Mouse (Mus musculus): ENCODE measurements around the gene Psen2.

Gene Psen2

DNA sequence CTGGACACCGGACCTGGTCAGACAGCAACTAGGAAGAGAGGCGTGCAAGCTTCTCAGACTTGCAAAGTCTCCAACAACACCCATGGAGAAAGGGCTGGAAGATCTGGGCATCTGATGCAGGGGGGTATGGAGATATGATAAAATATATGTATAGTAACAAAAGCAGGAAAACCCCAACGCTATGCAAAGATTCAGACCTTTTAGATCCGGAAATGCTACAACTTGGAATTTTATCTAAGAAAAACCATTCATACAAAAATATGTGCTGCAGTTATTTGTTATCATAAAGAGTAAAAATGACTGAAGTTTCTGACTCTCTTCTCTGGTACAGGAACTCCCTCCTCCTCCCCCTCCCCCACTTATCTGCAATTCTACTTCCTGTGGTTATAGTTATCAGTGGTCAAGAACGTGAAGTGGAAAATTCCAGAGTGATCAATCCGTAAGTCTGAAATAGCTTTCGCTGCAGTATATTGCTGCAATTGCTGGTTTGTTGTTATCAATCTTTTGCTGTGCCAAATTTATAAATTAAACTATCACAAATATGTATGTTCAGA, 14.6 kb downstream of the Psen2 start:
- peak; percentile 61 for DNase-seq

DNA sequence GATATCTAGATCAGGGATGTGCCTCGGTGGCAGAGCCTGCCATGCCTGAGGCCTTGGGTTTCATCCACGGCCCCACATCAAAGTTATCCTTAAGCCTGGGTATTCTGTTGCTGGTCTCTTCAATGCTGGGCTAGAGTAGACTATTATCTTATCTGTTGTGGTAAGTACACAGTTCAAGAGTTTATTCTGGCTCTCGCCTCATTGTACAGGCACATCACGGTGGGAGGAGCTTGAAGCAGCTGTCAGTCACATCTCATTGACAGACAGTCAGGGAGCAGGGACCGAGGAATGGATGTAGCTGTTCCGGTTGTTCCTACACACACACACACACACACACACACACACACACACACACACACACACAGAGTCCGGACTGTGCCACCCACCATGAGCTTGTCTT, 15.3 kb downstream of the Psen2 start:
- DNase-seq = no peak

DNA sequence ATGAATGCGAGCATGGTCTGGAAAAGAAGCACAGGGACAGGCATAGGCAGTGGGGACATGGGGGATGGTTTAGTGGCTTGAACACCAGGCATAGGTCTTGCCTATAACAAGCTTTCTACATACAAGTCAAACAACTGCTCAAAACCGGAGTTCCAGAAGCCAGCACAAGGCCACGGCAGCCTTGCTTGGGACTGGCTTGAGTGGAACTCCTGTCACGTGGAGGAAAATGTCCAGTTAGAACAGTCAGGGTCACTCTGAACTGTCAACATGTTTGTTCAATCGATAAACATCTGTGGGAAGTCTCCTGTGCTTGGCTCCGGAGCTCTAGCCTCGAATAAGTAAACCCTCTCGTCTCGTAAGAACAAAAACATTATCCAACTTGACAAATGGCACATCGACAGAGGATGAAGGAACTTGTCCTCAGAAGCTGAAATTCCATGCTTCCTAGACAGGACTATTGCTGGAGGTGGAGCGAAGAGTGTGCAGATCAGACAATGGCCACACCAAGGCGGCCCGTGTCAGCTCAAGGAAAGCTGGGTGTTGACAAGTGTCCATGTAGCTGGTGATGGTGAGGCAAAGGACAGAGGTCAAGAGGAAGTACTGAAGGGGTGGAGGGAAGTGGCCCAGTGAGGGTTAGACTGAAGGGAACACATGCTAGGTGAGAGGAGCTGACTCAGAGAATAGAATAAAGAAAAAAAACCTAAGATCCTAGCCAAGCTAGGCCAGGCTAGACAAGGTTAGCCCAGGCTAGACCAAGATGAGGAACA, 17.3 kb downstream of the Psen2 start:
- no peak for DNase-seq

DNA sequence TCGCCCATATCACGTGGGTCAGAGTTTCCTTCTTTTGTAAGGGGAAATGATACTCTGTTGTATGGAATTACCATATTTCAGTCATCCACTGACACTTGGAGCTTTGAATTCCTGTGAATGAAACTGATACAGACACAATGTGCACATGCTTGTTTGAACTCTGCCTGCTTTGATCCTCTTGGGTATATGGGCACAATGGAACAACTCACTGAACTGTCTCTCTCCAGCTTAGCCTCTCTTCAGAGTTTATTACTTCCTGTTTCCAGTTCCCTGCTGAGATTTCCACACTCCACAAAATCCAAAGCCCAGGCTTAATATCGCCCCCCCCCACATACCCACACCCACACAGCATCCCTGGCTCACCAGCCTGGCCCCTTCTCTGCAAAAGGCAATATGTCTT, 31.5 kb downstream of the Psen2 start:
- DNase-seq = no peak

DNA sequence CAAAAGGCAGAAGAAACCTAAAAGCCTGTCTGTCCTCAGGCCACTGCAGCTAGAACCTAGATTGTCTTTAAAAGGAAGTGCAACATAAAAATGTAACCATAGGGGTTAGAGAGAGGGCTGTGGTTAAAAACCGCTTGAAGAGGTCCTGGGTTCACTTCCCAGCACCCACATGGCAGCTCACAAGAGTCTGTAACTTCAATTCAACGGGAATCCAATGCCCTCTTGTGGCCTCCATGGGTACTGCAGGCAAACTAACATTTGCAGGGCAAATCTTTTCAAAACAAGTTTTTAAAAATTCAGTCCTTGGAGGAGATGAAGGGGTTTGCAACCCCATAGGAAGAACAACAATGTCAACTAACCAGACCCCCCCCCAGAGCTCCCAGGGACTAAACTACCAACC, 32.7 kb downstream of the Psen2 start:
- DNase-seq = no peak

DNA sequence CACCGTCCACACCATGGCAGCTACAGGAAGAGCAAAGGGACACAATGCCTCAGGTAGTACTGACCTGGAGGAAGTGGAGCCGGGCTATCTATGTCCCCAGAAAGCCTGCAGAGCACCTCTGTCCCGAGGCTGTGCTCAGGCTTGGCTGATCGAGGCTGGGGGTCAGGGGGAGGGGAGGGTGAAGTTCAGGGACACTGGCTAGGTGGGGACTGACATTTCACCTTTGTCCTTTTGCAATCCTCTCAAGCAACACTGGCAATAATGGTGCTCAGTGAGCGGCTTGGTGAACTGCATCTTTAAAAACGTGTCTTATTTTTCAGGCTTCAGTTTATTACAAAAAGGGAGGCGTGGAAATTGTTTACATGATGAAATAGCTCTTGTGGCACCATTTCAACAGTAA, 33.3 kb downstream of the Psen2 start:
- no peak for DNase-seq

DNA sequence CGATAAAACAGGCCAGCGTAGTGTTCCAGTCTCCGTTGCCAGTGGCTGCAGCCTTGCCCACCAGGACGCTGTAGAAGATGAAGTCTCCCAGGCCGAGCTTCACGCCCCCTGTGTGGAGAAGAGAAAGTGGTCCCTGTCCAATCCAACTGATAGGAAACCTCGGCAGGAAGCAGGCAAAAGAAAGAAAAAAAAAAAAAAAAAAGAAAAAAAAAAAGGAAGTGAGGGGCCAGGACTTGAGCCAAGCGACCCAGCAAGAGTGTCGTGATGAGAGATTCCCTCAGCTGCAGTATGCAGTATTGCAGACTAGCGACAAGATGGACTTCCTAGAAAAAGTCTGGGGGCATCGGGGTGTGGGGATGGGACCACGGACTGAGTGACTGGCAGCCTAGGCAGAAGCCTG, 34.4 kb downstream of the Psen2 start:
- no peak for DNase-seq

DNA sequence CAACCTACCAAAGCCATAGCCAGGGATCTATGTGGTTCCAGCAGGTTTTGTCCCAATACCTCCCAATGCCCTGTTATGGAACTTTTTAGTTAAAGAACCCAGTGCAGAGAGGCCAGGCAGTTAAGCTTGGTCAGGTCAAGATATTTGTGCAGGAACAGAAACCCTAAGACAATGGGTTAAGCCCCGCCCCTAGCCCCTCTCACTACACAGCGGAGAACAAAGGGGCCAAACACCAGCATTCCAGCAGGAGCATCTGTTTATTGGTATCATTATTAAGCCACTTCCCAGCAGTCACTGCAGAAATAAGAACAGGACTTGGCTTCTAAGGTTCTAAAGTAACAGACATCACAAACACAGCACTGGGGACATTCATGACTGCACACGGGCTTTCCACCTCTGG, 36.5 kb downstream of the Psen2 start:
- no peak for DNase-seq

DNA sequence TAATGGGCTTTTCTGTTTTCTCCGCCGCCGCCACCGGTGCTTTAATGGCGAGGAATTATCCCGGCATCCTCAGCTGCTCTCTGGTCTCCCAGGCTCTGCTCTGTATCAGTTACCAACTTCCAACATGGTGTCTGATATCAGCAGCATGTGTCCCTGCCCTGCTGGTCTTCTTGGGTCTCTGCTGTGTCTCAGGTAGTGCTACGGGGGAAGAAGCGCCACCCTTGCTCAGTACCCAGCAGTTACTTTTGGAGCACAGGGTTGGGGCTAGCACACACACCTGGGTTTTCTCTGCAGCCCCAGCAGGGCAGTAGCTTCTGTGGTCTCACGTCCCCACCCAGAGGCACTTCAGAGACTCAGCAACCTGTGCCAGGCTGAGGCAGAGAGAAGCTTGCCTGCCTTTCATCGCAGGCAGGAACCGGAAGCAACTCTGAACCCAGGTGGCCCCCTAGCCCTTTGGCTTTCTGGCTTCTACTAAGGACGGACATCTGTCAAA, 37.0 kb downstream of the Psen2 start:
- no peak for DNase-seq

DNA sequence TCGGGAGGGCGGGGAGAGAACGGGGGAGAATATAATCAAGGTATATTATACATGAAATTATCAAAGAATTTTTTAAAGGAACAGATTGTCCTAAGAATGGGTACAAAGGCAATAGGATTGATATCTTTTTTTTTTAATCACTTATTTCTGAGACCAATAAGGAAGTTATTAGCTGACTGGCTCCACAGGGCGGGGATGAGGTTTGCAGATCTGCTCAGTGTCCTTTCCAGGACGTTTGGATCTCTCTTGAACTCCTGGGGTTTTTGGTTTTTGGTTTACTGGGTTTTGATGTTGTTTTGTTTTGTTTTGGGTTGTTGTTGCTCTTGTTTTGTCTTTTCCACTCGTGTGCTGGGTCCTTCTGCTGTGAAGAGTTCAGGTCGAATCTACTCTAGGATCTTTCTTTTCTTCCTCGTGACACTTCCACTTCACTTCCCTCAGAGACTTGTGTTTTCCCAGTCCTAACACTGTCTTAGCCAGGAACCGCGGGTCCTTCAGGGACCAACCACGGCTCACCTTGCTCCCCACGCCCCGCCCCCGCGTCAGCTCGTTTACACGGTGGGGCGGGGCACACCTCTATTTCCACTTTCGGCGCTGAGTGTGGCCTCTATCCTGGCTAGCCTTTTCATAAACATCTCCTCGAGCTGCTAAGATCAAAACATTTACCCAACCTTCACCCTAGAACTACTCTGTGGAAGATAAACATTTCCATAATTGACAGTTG, 37.6 kb downstream of the Psen2 start:
- DNase-seq = peak; percentile 96

DNA sequence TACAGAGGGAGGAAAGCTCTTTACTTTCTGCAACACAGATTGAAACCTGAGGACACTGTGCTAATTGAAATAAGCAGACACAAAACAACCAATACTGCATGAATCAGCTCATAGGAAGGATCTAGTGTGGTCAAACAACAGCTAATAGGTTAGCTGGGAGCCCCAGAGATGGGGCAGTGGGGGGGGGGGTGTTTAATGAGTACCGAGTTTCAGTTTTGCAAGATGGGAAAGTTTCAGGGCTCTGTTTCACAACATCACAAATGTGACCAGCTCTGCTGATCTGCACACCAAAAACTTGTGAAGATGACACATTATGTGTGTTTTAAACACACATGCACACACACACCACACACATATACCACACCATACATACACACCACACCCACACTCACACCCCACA, 41.2 kb downstream of the Psen2 start:
- no peak for DNase-seq

DNA sequence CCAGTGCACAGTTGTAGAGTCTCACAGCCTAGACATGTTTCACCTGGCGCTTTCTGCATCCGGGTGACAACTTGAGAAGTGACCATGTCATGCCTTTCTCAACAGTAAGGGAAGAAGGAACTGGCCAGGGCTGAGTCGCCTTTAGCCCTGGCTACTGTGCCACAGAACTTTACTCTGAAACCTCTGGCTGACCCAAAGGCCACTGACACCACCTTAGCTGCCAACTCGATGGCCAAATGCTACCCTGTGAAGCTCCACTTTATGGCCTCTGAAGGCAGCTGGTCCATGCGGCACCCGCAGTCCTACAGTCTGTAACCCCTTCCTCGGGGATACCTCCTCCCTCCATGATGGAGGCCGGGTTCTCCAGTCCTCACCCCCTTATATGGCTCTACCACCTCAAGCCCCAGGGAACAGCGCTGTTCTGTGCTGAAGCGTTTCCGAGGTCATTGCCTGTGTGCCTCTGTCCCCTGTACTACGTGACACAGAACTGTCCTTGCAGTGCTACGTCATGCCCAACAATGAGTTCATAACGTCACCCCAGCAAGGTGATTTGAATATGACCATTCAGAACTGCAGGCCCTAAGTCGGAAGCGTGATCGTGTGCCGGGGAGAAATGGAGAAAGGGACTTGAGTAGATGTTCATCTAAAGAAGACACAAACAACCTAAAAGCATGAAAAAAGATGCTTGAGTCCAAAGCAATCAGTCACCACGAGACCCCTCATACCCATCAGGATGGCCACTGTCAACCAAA, 42.3 kb downstream of the Psen2 start:
- DNase-seq = no peak

DNA sequence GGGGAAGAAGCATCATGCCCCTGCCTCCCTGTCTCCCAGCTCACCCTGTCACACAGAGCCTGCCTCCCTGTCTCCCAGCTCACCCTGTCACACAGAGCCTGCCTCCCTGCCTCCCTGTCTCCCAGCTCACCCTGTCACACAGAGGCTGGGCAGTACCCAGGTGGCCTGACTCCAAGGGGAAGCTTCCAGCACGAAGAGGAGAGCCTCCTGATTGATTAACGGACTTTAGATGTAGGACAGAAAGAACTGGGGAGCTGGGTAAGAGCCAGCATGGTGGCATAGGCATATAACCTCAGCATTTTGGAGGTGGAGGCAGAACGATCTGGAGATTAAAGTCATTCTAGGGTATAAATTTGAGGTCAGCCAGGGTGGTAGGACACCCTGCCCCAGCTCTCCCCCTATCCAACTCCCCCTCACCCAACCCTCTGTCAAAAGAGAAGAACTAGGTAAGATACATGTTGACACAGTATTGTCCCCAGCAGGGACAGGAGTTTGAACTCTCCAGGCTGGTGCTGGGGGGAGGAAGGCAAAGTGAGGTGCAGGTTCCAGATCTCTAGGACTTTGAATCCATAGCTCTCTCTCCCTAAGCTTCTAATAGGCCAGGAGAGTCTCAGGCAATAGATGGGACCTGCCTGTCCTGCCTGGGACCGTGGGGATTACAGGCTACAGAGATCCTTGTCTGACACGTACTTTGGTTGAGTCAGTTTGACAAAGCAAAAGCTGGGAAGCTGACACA, 46.5 kb downstream of the Psen2 start:
- DNase-seq = no peak

DNA sequence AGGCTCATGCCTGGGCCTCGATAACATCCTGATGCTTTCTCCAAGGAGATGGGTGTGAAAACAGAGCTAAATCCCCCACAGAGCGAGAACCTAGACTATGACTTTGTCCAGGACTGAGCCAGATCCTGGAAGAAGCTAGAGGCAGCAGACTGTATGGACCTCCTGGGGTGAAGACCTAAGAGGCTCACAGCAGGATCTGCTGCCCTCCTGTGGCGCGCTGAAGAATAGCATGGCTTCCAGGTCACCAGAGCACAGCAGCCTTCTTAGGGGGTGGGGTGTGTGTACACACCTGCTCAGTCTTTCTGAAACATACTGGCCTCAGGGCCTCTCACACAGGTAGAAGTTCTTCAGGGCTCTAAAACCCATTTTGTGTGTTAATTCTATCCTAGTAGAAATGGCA, 48.2 kb downstream of the Psen2 start:
- peak; percentile 97 for DNase-seq

DNA sequence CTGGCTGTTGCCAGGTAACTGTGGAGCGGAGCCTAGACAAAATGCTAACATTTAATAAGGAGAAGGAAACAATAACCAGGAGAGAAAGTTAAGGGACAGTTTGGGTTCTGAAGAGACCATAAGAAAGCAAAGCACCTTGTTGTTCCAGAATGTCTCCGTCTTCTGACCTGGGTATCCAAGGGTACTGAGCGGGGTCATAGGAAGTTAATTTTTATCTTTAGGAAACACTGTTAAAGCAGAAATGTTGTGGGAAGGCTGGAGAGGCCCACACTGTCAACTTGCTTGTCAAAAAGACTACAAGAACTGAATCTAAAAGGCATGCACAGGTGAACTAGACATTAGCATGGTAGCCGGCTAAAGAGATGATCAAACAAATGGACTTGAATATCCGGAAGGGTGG, 50.3 kb downstream of the Psen2 start:
- DNase-seq = no peak

DNA sequence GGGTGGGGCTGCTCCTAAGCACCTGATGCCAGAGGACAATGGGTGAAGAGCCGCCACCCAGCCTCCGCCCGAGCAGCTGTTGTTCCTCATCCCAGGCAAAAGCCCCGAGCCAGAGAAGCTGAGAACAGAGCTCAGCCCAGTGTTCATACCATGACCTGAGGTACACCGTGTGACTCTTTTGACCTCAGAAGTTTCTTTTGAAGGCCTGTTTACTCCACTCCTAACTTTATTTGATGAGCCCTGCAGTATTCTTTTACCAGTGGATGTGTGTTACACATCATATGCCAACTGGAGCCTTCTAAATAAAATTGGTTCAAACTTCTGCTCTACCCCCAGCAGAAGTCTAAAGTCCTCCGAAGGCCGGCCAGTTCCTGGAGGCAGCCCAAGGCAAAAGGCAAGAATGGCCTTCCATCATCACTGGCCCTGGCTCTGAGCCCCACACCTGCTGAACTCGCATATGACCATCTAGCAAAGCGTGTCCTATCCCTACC, 52.4 kb downstream of the Psen2 start:
- peak; percentile 94 for DNase-seq

DNA sequence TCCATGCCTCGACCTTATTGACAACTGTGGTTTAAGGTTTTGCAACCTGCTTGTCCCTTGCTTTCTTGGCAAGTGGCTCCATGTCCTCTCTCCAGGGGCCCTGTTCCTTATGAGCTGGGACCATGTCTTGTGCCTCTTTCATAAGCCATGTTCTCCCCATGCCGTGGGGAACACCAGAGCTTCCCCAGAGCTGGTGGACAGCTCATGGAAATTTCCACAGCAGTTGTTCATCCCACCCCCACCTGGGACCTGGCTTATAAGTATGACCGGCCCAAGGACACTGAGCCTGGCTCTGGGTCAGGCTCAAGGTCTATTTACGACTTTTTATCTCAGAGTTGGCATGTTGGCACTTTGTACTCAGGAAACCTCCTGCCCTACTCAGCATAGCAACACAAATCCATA, 53.2 kb downstream of the Psen2 start:
- DNase-seq = peak; percentile 96

DNA sequence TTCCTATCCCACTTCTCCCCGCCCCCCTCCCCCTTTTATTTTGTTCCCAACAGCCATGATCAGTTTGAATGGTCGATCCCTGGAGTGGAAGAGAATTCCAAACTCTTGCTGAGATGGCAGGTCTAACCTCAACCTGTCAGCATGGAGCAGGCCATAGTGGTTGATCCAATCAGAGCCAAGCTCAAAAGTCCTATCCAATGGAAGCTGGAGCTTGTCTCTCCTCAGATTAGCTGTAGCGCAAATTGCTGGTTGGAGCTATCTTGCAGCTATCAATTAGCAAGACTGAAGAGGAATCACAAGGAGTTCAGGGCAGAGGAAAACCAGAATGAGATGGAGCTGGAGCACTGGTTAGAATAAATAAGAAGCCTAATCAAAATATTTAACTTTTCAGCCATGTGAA, 54.9 kb downstream of the Psen2 start:
- DNase-seq = no peak

DNA sequence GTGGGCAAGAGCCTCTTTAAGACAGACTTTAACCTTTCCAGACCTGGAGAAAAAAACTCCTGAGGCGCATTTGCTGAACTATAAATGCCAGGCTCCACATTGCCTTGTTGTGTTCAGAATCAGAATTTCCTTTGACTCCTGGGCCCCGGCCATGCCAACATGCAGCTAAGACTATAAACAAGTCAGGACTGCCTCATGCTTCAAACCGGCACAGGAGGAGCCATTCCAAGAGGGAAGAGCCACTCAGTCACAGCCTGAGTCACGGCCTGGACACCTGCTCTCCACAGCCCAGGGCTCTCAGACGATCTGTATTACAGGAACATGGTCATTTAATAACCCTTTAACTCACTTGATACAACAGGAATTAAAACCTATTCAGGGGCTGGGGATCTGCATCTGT, 62.5 kb downstream of the Psen2 start:
- DNase-seq = no peak

DNA sequence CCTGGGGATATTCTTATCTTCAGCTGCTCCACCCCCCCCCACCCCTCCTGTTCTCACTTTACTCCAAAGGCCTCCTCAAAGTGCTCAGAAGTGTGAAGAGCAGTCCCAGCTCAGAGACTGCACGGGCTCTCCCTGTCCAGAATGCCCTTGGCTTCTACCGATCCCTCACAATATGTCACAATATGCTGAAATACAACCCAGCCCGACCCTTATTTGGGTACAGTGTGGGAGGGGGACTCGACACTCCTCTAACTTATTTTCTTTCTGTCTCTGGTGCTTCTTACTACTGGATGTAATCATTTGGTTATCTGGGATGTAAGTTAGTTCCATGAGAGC, 63.6 kb downstream of the Psen2 start:
- no peak for DNase-seq

DNA sequence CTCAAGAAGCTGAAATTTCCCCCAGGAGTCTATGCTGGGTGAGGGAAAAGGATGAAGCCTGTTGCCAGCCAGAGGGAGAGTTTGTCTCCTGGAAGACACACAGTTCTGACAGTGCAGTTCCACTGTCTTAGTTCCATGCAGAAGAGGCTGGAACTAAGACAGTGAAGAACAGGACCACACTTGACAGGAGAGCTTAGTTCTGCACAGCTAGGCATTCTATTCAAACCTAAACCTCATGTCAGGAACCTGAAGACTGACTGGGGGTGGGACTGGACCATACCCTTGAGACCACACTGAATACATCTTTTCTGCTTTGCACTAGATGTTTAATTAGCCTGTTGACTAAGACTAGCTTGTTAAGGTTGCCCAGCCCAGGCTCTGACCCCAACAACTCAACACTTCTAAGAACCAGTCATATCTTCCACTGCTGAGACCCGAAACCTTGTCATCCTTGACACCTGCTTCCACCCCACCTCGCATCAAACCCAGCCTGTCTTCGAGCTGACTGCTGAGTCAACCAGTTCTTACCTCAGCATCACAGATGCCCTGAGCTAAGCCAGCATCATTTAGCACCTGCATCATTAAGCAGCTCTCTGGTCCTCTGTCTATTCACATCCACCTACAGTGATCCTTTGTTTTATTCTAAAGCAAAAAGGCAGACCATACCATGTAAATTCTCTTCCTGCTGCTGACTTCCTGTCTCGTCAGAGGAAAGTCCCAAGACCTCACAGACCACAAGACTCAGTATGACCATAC, 64.1 kb downstream of the Psen2 start, which contains the start of gene Coq8a:
Coq8a (minus strand) TSS at position 644 of the 756 bp plus-strand sequence.
- no peak for DNase-seq

DNA sequence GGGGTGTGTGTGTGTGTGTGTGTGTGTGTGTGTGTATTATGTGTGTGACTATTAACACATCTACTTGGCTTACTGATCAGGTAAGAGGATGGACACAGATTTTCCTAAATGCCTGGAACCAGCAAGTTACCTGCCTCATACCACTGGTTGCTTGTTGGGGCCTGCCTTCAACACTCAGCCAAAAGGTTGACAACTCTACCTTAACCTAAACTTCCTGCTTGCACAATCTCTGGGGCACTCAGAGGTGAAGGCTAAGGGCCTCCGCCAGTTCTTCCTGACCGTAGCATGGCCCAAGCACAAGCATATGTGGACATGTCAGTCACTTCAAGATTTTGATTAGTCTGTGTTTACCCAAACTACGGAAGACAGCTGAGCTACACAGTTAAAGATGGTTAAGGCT, 65.3 kb downstream of the Psen2 start:
- no peak for DNase-seq
